Comparison of ENCODE assay signal across 9 mouse cellular contexts in the genomic region with DNA sequence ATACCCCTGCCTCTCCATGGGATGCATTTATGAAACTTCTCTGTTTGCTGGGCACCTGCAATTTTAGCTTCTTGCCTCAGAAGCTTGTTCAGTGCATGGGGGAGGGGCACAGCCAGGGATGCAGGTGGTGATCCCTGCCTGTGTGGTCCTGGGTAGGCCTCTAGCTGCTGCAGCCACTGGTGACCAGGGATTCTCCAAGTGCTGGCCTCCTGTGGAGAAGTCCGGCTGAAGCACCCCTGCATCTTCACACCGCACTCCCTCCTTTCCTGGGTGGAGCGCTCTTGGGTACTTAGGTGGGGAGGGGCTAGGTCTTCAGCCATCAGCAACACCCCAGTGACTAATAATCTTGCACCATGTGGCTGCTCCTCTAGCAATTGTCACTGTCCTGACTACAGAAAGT. TPM values are rescaled to one million over a fixed set of nuclear protein-coding genes. Genes with fewer than 3 reads are reported as not detected.
DNase-seq lines count a peak whose midpoint lies in the region; ATAC-seq lines count a peak whose summit lies in the region.
"Had no signal": no experiment of that assay in that cellular context is flagged by ENCODE, and none has a peak within 500 bp of the region (broad histone marks: within the 10 kb centered on the region; RNA-seq: fewer than 3 reads in every experiment).

No protein-coding gene starts in this region.

- H3K4me3 ChIP-seq in heart, embryonic 12.5 days, result peak overlapping the region; percentile 59
- H3K4me3 ChIP-seq in brown adipose tissue, adult 24 weeks (ENCODE audit: insufficient read depth, low read depth, low read length), result peak overlapping the region; percentile 51; the same call in 1 of the 2 replicates
- peak overlapping the region; percentile 60 for H3K4me3 ChIP-seq in forebrain, embryonic 15.5 days
- H3K4me3 ChIP-seq in midbrain, embryonic 10.5 days, result peak overlapping the region; percentile 68

- intact Hi-C loops in heart, postnatal 36 days (cut with DNase I), result loop anchor here (1.0 to 5.0 kb wide), 2 partner anchors 16 to 57 kb away; no protein-coding TSS in a partner anchor

- H3K36me3 ChIP-seq in heart, embryonic 12.5 days, result no peaks in the 10 kb centered on the region
- no peaks in the 10 kb centered on the region for H3K36me3 ChIP-seq in forebrain, embryonic 15.5 days
- H3K36me3 ChIP-seq in midbrain, embryonic 10.5 days, result no peaks in the 10 kb centered on the region

- H3K9me3 ChIP-seq in heart, embryonic 12.5 days (replicated peaks), result no peaks in the 10 kb centered on the region
- H3K9me3 ChIP-seq in forebrain, embryonic 15.5 days, result no peaks in the 10 kb centered on the region
- H3K9me3 ChIP-seq in midbrain, embryonic 10.5 days (replicated peaks), result no peaks in the 10 kb centered on the region

- H3K9ac ChIP-seq in heart, embryonic 12.5 days, result peak overlapping the region; percentile 69
- peak overlapping the region; percentile 70 for H3K9ac ChIP-seq in forebrain, embryonic 15.5 days (replicated peaks)

- WGBS in heart, embryonic 12.5 days, result 23% methylated on average over 3 of the region's 3 CpGs
- 25% methylated on average over 3 of the region's 3 CpGs for whole genome bisulfite sequencing in forebrain, embryonic 15.5 days
- 26% methylated on average over 3 of the region's 3 CpGs for WGBS in midbrain, embryonic 10.5 days

- no peak for DNase-seq in heart, postnatal 36 days
- no peak for DNase-seq in midbrain, embryonic 10.5 days (ENCODE audit: low spot score)
- DNase-seq in urinary bladder, postnatal 4 days (ENCODE audit: low spot score in 2 of 2), result no peak
- DNase-seq in adrenal gland, postnatal 10 days, result no peak

- ATAC-seq in heart, embryonic 12.5 days (ENCODE audit: insufficient number of reproducible peaks, low FRiP score), result no peak
- ATAC-seq in forebrain, embryonic 15.5 days (replicated peaks), result no peak; the same call in none of the 2 replicates
- no peak for ATAC-seq in activated CD4-positive, CD25-positive, alpha-beta regulatory T cell, adult 4 months

- H3K4me1 ChIP-seq in heart, embryonic 12.5 days (replicated peaks), result peaks cover 21% of the 10 kb centered on the region
- H3K4me1 ChIP-seq in brown adipose tissue, adult 24 weeks (ENCODE audit: control insufficient read depth, insufficient read depth, insufficient read length, low read length), result peaks cover 2% of the 10 kb centered on the region; the same call in 1 of the 2 replicates
- peaks cover 27% of the 10 kb centered on the region for H3K4me1 ChIP-seq in forebrain, embryonic 15.5 days
- H3K4me1 ChIP-seq in midbrain, embryonic 10.5 days, result peaks cover 35% of the 10 kb centered on the region

- H3K4me2 ChIP-seq in heart, embryonic 12.5 days, result peak overlapping the region; percentile 92
- H3K4me2 ChIP-seq in forebrain, embryonic 15.5 days (replicated peaks), result peak overlapping the region; percentile 93

- no peak overlapping the region; the same call in 1 of the 2 replicates for H3K27ac ChIP-seq in heart, embryonic 12.5 days (ENCODE audit: poor library complexity, severe bottlenecking)
- H3K27ac ChIP-seq in brown adipose tissue, adult 24 weeks (replicated peaks; ENCODE audit: low read depth, low read length), result no peak overlapping the region
- H3K27ac ChIP-seq in forebrain, embryonic 15.5 days (replicated peaks), result 0 out of 2 replicates have a peak overlapping the region, but pooled peaks have one; percentile 17
- peak overlapping the region; percentile 83 for H3K27ac ChIP-seq in midbrain, embryonic 10.5 days (replicated peaks)

- H3K27me3 ChIP-seq in heart, embryonic 12.5 days (replicated peaks), result peaks cover 66% of the 10 kb centered on the region
- peaks cover 19% of the 10 kb centered on the region for H3K27me3 ChIP-seq in forebrain, embryonic 15.5 days
- H3K27me3 ChIP-seq in midbrain, embryonic 10.5 days (ENCODE audit: low read depth, poor library complexity, severe bottlenecking), result peaks cover 66% of the 10 kb centered on the region

RNA-seq across cellular contexts. Expression of a gene that starts 1.2 kb away (rescaled TPM):
- polyA plus RNA-seq in heart, embryonic 12.5 days (2016; fragmentation: Nextera tagmentation; extraction: Ambion mirVana), result 1.4 and 1.7 TPM in 2 replicates
- 1 to 10 TPM; 2.7 to 3.5 TPM for total RNA-seq in heart, postnatal 36 days (2021)
- 0.99 and 1.1 TPM in 2 replicates for polyA plus RNA-seq in brown adipose tissue, adult 24 weeks (2012; ENCODE audit: insufficient read depth, insufficient read length, missing spikeins)
- 21.5 and 21.9 TPM in 2 replicates for polyA plus RNA-seq in forebrain, embryonic 15.5 days (2015; fragmentation: Nextera tagmentation; extraction: Ambion mirVana)
- 4.3 and 5.3 TPM in 2 replicates for polyA plus RNA-seq in midbrain, embryonic 10.5 days (2016; fragmentation: Nextera tagmentation; extraction: Ambion mirVana)
- polyA plus RNA-seq in activated CD4-positive, CD25-positive, alpha-beta regulatory T cell, adult 4 months (2017; shearing (Covaris generic)), result not detected
- 10 to 100 TPM; 12.4 to 20.0 TPM for total RNA-seq in adrenal gland, postnatal 10 days (2021)

RNA-seq across cellular contexts. Expression of a gene that starts 42.8 kb away (rescaled TPM):
- not detected in 2 replicates for polyA plus RNA-seq in heart, embryonic 12.5 days (2016; fragmentation: Nextera tagmentation; extraction: Ambion mirVana)
- not detected for total RNA-seq in heart, postnatal 36 days (2021)
- not detected in 2 replicates for polyA plus RNA-seq in brown adipose tissue, adult 24 weeks (2012; ENCODE audit: insufficient read depth, insufficient read length, missing spikeins)
- polyA plus RNA-seq in forebrain, embryonic 15.5 days (2015; fragmentation: Nextera tagmentation; extraction: Ambion mirVana), result not detected in 2 replicates
- polyA plus RNA-seq in midbrain, embryonic 10.5 days (2016; fragmentation: Nextera tagmentation; extraction: Ambion mirVana), result not detected in 2 replicates
- 1 to 10 TPM in 1 of 2 experiments, not detected in 1; 4.2 TPM for polyA plus RNA-seq in activated CD4-positive, CD25-positive, alpha-beta regulatory T cell, adult 4 months (2017; shearing (Covaris generic))
- not detected for total RNA-seq in adrenal gland, postnatal 10 days (2021)
- total RNA-seq: liver, adult 2 months had no signal
- polyA plus RNA-seq: liver, adult 2 months had no signal

Comparison
In these comparisons a context has a peak if more than half of its experiments do, and no peak if none do; other contexts are left out.
1. H3K27ac ChIP-seq: peak in forebrain, embryonic 15.5 days (single experiment) and midbrain, embryonic 10.5 days (single experiment); none in heart, embryonic 12.5 days (single experiment) and brown adipose tissue, adult 24 weeks (single experiment).
2. Peak in every context shown above with its lines, with median percentiles within 50 percentile points of each other: H3K4me3 ChIP-seq.